Mouse (Mus musculus): Measurements from ENCODE around the gene Dcun1d2.

- TF ChIP-seq CTCF (IDR thresholded peaks at IDR 0.05; ENCODE audit: extremely low read depth, insufficient read depth, insufficient read length, insufficient replicate concordance) (no peak), POLR2A (IDR thresholded peaks at IDR 0.05; ENCODE audit: low read depth, low read length) (no peak)
Observed at GRCm38 (mm10) chr8:13242985-13243870, 44.7 kb downstream of the Dcun1d2 start.
